Mouse (Mus musculus) liver, postnatal 0 days (tissue): ENCODE results near the gene Glod4. TPM values are rescaled to one million over a fixed set of nuclear protein-coding genes. Genes with fewer than 3 reads are reported as not detected.

Source experiments
- ATAC-seq: fragments of 200-750 bp; cut with Nextera tagmentation; 2 replicates; pipeline ENCODE4 v1.8.0; 2017; ENCODE audit warnings: mild to moderate bottlenecking, moderate library complexity
- DNase-seq: peaks from one replicate; pipeline ENCODE4 v3.0.0-alpha.2; 2016
- H3K27ac ChIP-seq: fragments of 300-500 bp; sonication (generic); 2 replicates; pipeline ENCODE4 v1.5.1; 2014; ENCODE audit warnings: antibody characterized with exemption, moderate library complexity, mild to moderate bottlenecking, low read depth
- H3K27me3 ChIP-seq: fragments of 300-500 bp; sonication (generic); 2 replicates; pipeline ENCODE4 v1.6.1; 2014; ENCODE audit warnings: low read length, control low read depth, mixed read lengths; ENCODE audit not compliant: insufficient read depth
- H3K36me3 ChIP-seq: fragments of 300-500 bp; sonication (generic); replicated peaks from 2 replicates; pipeline ENCODE4 v1.6.1; 2014; ENCODE audit warnings: mild to moderate bottlenecking, control low read depth, low read length, moderate library complexity, mixed read lengths; ENCODE audit not compliant: insufficient read depth
- H3K4me1 ChIP-seq: fragments of 300-500 bp; sonication (generic); 2 replicates; pipeline ENCODE4 v1.6.1; 2014; ENCODE audit warnings: antibody characterized with exemption, mild to moderate bottlenecking, control low read depth; ENCODE audit not compliant: insufficient read depth
- H3K4me2 ChIP-seq: fragments of 300-500 bp; sonication (generic); 2 replicates; pipeline ENCODE4 v1.6.1; 2014; ENCODE audit warnings: low read depth, mild to moderate bottlenecking, low read length, moderate library complexity, mixed read lengths
- H3K4me3 ChIP-seq: fragments of 300-500 bp; sonication (generic); 2 replicates; pipeline ENCODE4 v1.5.1; 2014; ENCODE audit warnings: low read depth, low read length
- H3K9ac ChIP-seq: fragments of 300-500 bp; sonication (generic); replicated peaks from 2 replicates; pipeline ENCODE4 v1.6.1; 2014; ENCODE audit warnings: mild to moderate bottlenecking, moderate library complexity
- H3K9me3 ChIP-seq: fragments of 300-500 bp; sonication (generic); 2 replicates; pipeline ENCODE4 v1.6.1; 2016; ENCODE audit warnings: mild to moderate bottlenecking, control low read depth, low read length, mixed read lengths
- CTCF ChIP-seq: sonication (generic); IDR thresholded peaks from 2 replicates; pipeline ENCODE4 v1.5.1; 2016; ENCODE audit warnings: antibody characterized with exemption, low read depth
- EP300 ChIP-seq: IDR thresholded peaks from 2 replicates; pipeline ENCODE4 v1.6.1; 2016; ENCODE audit warnings: antibody characterized with exemption, low read depth, mild to moderate bottlenecking
- WGBS: fragments of 180-500 bp; shearing (Covaris S2); extraction: QIAGEN DNeasy Blood & Tissue Kit; methylation state at CpG from one replicate; pipeline ENCODE4 v1.1.7; 2014; ENCODE audit not compliant: insufficient replicate concordance; 5-methylcytosine and 5-hydroxymethylcytosine counted together
- polyA plus RNA-seq: library from polyadenylated mRNA; unstranded; fragments of >200 nt; fragmentation: Nextera tagmentation; extraction: Ambion mirVana; gene quantifications from 2 replicates; pipeline ENCODE4 v1.2.1, GENCODE M21; 2015

Glod4 gene
- polyA plus RNA-seq, 1 experiment from 2014 or later, result 43.6 TPM

GRCm38 (mm10) chr11:76253145-76253917 lies 9.8 kb upstream of the Glod4 start:
- DNase-seq, result peak; percentile 87
- H3K9ac ChIP-seq, result no peak overlapping the region
- ATAC-seq, result peak; percentile 76
- H3K4me1 ChIP-seq, result no peaks in the 10 kb centered on the region
- 53% methylated on average over 5 of the region's 5 CpGs for WGBS
- no peak overlapping the region for H3K4me2 ChIP-seq
- H3K27me3 ChIP-seq, result no peaks in the 10 kb centered on the region
- no peak overlapping the region for H3K27ac ChIP-seq
- TF ChIP-seq CTCF (peak; percentile 91), EP300 (no peak)
- peaks cover 10% of the 10 kb centered on the region for H3K36me3 ChIP-seq
- no peaks in the 10 kb centered on the region for H3K9me3 ChIP-seq
- H3K4me3 ChIP-seq, result no peak overlapping the region

DNA sequence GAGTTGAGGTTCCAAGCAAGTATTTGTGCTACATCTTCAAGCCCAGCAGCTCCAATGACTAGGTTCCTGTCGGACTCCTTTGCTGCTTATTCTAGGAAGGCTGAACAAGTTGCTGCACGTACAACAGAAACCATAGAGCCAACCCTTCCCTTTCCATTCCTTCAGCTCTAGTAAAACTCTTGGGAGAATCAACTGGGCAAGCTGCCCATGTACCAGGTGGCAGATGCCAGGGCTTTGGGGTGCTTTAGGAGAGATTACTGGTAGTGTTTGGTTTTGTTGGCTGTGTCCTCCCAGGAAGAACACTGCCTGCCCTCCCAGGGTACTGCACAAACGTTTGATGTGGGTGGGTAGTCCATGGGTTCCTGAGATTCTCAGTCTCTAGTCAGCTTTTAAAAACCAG lies 8.5 kb upstream of the Glod4 start:
- no peak for TF ChIP-seq CTCF
- no peak for TF ChIP-seq EP300
- Histone ChIP-seq H3K36me3 (peaks cover 13% of the 10 kb centered on the region), H3K4me3 (no peak overlapping the region), H3K27ac (no peak overlapping the region), H3K4me1 (no peaks in the 10 kb centered on the region), H3K9me3 (no peaks in the 10 kb centered on the region), H3K9ac (no peak overlapping the region), H3K27me3 (no peaks in the 10 kb centered on the region), H3K4me2 (no peak overlapping the region)
- ATAC-seq, result no peak
- no peak for DNase-seq
- WGBS, result 51% methylated on average over 3 of the region's 3 CpGs

DNA sequence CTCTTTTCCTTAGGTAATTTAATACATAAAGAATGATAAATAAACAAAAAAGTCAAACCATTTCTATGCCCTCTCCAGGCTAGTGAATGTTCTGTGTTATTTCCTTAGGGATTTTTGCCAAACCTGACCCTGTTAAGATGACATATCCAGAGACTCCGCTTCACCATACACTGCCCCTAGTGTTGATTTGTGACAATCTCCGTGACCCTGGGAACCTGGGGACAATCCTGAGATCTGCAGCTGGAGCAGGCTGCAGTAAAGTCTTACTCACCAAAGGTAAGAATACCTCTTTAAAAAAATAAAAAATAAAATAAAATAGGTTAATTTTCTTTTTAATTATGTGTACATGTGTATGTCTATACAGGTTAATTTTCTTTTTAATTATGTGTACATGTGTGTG lies 3.7 kb upstream of the Glod4 start:
- Histone ChIP-seq H3K4me3 (no peak overlapping the region), H3K36me3 (peaks cover 13% of the 10 kb centered on the region), H3K4me2 (no peak overlapping the region), H3K27ac (no peak overlapping the region), H3K9ac (no peak overlapping the region), H3K9me3 (no peaks in the 10 kb centered on the region), H3K27me3 (no peaks in the 10 kb centered on the region), H3K4me1 (peaks cover 10% of the 10 kb centered on the region)
- DNase-seq (no peak), ATAC-seq (no peak)
- TF ChIP-seq EP300, result no peak
- TF ChIP-seq CTCF, result no peak
- WGBS, result 62% methylated on average over 2 of the region's 2 CpGs

DNA sequence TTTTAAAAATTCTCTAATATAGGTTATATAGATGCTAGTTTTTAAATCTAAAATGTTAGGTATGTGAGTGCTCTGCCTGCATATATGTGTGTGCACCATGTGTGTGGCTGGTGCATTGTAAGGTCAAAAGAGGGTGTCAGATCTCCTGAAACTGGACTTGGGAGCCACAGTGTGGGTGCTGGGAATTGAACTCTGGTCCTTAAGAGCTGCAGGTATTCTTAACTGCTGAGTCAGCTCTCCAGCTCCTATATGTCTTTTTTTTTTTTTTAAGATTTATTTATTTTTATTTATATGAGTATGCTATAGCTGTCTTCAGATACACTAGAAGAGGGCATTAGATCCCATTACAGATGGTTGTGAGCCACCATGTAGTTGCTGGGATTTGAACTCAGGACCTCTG lies 2.9 kb upstream of the Glod4 start:
- no peaks in the 10 kb centered on the region for H3K27me3 ChIP-seq
- H3K4me2 ChIP-seq, result no peak overlapping the region
- DNase-seq, result no peak
- H3K9ac ChIP-seq, result no peak overlapping the region
- peaks cover 13% of the 10 kb centered on the region for H3K36me3 ChIP-seq
- no peak overlapping the region for H3K4me3 ChIP-seq
- H3K27ac ChIP-seq, result no peak overlapping the region
- no peak for ATAC-seq
- peaks cover 10% of the 10 kb centered on the region for H3K4me1 ChIP-seq
- no peak for TF ChIP-seq CTCF
- H3K9me3 ChIP-seq, result no peaks in the 10 kb centered on the region

- Histone ChIP-seq H3K27me3 (no peaks in the 10 kb centered on the region), H3K4me3 (peak overlapping the region; percentile 75), H3K9ac (peak overlapping the region; percentile 84), H3K9me3 (no peaks in the 10 kb centered on the region), H3K4me1 (peaks cover 10% of the 10 kb centered on the region), H3K27ac (peak overlapping the region; percentile 35; the same call in 1 of the 2 replicates), H3K4me2 (peak overlapping the region; percentile 90), H3K36me3 (peaks cover 9% of the 10 kb centered on the region; the same call in 1 of the 2 replicates)
- no peak for DNase-seq
- no peak for TF ChIP-seq EP300
- TF ChIP-seq CTCF, result no peak
- ATAC-seq, result peak; percentile 62
- 3% methylated on average over 34 of the region's 34 CpGs for WGBS
Observed at GRCm38 (mm10) chr11:76243811-76244546, 454 bp upstream of the Glod4 start.

- no peaks in the 10 kb centered on the region for H3K9me3 ChIP-seq
- TF ChIP-seq EP300 (no peak), CTCF (no peak)
- H3K36me3 ChIP-seq, result peaks cover 18% of the 10 kb centered on the region
- WGBS, result 82% methylated on average over 2 of the region's 2 CpGs
- no peak for ATAC-seq
- no peak overlapping the region for H3K9ac ChIP-seq
- H3K4me1 ChIP-seq, result peaks cover 10% of the 10 kb centered on the region
- H3K4me2 ChIP-seq, result no peak overlapping the region
- DNase-seq, result no peak
- H3K27me3 ChIP-seq, result no peaks in the 10 kb centered on the region
- no peak overlapping the region for H3K27ac ChIP-seq
- H3K4me3 ChIP-seq, result no peak overlapping the region
Observed at GRCm38 (mm10) chr11:76239750-76240149, 3.8 kb downstream of the Glod4 start.
